Mouse (Mus musculus) heart, postnatal 36 days (tissue): ENCODE results near the gene Serping1. TPM values are rescaled to one million over a fixed set of nuclear protein-coding genes. Genes with fewer than 3 reads are reported as not detected.
A peak's percentile ranks its signal among the peaks of the same experiment; 100 is the strongest.

Experiments used
- DNase-seq, 2 experiments: peaks; one replicate each; pipeline ENCODE4 v3.0.0; 2021 to 2022
- intact Hi-C: fragments of 180-260 bp; cut with DNase I; formaldehyde crosslinking; loops from one replicate; pipeline ENCODE4 v1.15.1; 2025
- total RNA-seq, 2 experiments: library from RNA; stranded (reverse); gene quantifications; 2 replicates each; pipeline ENCODE4 v1.2.3; 2021

The Serping1 gene
- total RNA-seq, 2 experiments from 2014 or later, result 81.1 to 84.3 TPM

DNA sequence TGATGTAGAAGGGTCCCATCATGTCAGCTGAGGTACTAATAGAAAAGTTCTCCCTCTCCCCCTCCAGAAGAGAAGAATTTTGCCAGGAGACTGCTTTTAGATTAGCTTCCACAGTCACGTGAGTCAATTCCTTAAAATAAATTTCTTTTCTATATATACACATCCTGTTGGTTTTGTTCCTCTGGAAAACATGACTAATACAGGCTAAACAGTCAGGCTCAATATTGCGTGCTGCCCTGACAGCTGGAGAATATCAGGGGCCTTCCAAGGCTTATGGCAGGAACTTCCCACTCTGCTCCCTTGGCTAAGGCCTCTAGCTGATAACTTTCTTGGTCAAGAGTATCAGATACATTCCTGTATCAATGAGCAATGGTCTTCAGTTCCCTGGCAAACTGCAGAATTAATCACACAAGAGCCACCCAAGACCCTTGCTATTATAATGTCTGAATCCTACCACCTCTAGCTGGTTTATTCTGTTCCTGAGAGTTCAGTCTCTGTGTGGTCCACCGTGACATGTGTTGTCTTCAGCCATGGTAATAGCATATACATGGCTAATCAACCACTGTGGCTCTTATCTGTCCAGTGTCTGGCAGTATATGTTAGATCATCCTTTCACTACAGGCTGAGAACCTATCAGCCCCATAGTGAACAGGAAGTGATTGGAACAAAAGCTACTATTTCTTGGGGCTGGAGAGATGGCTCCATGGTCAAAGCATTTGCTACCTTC, 8.8 kb upstream of the Serping1 start:
- peak in 1 of 2 experiments; percentile 43 for DNase-seq
- intact Hi-C loops, result no loop called here

DNA sequence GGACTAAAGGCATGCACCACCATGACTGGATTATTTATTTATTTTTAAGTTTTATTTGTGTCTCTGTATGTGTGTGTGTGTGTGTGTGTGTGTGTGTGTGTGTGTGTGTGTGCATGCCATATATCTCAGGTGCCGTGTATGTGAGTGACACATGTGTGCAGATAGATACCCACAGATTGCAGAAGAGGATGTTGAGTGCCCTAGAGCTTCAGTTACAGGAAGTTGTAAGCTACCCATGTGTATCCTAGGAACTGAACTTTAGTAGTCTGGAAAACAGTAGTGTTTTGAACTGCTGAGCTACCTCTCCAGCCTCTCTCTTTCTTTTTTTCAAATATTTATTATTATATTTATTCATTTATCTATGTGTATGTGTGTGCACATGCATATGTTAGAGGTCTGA, 8.1 kb upstream of the Serping1 start:
- intact Hi-C loops, result no loop called here
- no peak for DNase-seq

DNA sequence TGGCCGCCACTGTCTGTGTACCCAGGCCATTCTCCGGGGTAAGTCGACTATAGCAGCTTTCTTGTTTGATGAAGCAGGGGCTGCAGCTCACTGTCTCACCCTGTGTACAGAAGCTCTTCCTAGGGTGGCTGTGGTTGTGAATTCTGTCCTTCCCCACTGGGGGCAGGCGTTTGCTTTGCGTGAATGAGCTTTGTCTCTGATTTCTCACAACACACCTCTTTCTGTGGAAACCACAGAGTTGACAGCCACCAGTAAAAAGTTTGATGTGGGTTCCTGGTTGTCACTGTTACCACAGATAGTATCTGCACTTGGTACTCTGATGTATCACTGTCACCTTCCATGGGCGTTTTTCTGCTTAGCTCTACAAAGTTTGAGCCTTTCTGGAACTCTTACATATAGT, 4.0 kb upstream of the Serping1 start:
- no peak for DNase-seq
- intact Hi-C loops, result no loop called here

DNA sequence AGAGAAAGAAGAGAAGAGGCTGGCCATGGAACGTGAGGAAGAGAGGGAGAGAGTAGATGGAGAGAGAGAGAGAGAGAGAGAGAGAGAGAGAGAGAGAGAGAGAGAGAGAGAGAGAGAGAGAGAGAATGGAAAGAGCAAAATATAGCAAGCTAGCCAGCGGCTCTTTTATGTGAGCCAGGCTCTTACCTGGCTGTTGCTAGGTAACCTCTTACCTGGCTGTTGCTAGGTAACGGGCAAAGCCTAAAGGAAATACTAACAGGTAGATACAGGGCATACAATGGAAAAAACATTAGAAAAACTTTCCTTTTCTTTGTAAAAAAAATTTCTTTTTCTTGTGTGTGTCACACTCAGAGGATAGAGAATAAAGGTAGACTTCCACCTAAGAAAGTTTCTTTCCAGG, 2.5 kb upstream of the Serping1 start:
- DNase-seq, result no peak
- intact Hi-C loops, result no loop called here

DNA sequence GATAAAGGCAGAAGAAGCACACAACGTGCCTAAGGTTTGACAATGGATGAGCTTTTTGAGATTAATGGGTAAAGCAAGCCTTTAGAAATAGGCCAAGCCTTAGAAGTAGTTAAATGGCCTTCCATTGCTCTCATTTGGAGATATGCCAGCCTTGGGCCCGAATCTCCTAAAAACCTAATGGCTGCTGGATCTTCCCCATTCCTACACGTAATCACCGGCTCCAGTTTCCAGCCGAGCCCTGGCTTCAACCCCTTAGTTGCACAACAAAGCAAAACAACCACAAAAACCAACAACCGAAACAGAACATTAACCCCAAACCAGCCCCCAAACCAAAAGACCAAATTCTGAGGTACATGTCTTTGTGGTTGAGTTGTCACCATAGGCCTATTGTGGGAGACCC, 421 bp upstream of the Serping1 start:
- intact Hi-C loops, result no loop called here
- peak; percentile 28 to 47 for DNase-seq

DNA sequence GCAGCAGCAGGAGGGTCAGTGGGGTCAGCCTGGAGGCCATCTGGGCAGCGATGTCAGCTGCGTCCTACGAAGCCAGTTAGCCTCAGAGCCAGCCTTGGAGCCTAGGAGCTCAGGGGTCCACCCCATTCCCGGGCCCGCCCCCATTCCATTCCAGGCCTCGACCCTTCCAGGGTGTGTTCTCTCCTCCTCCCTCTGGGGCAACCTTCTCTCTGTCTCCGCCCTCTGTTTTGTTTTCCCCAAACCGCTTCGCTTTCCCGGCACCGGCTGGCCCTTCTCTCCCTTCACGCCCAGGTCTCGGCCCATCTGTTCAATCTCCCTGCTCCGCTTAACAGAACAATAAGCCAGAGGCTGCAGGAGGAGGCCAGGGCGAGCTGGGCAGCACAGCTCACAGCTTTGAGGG, 493 bp downstream of the Serping1 start:
- intact Hi-C loops, result no loop called here
- peak; percentile 71 to 76 for DNase-seq

DNA sequence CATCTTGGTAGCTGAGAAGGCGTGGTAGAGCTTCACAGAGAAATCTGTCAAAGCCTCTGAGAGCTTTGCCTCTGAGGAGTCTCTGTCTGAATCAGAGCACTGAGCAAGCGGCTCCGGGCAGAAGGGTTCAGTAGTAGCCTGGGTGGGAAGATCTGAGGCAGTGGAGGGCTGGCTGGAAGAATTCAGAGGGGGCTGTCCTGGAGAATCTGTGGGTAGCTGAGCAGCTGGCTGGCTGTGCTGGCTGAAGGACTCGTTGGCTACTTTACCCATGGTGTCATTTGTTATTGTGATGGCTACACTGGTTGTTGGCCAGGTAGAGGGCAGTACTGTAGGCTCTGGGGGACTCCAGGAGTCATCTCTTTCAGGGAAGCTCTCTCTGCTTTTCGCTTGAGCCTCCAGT, 2.0 kb downstream of the Serping1 start:
- intact Hi-C loops, result no loop called here
- peak in 1 of 2 experiments; percentile 17 for DNase-seq

DNA sequence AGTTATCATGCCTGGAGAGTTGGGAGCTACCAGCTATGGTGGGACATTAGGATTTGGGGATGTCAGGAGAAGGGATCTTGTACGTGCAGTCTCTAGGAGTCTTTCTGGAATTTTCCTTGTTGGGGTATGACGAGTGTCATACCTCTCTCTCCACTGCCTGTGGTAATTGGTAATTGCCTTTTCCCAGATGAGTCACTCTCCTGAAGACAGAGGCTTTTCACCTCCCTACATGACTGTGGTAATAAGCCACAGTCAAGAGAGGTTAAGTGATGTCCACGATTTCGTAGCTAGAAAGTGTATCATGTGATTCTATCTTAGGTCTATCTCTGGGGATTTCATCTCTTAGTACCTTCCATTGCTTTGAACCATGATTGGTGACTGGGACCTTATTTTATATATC, 2.8 kb downstream of the Serping1 start:
- intact Hi-C loops, result no loop called here
- no peak for DNase-seq

DNA sequence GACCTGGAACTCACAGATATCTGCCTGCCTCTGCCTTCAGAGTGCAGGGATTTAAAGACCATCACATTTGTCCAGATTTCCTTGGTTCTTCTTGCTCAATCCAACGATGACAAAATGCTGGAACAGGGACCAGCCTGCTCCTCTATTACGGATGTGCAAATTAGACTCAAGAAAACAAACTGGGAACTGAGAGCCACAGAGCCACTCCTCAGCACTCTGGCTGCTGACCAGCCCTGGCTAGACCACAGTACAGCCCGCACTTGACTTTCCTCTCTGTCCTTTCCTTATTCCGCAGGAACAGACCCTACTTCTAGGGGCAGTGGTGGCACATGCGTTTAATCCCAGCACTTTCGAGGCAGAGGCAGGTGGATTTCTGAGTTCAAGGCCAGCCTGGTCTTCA, 4.7 kb downstream of the Serping1 start:
- peak; percentile 51 to 56 for DNase-seq
- intact Hi-C loops, result no loop called here

DNA sequence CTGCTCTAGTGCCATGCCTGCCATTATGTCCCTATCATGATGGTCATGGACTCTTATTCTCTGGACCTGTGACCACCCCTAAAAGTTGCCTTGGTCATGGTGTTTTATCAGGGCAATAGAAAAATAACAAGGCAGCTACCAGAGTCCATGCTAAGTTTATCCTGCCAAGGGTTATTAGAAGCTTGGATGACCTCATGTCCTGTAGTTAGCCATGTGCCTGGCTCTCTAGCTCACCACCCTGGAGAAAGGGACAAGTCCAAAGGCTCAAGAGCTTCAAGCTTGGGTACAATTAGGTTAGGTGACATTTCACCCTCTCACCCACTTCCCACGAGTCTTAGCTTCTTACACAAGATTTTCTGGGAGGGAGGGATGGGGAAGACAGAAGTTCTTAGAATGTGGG, 12.4 kb downstream of the Serping1 start:
- DNase-seq, result no peak
- intact Hi-C loops, result loop anchor here (5.0 kb wide), 1 partner anchor 34 kb away; the partner anchor contains the start of gene Ube2l6

DNA sequence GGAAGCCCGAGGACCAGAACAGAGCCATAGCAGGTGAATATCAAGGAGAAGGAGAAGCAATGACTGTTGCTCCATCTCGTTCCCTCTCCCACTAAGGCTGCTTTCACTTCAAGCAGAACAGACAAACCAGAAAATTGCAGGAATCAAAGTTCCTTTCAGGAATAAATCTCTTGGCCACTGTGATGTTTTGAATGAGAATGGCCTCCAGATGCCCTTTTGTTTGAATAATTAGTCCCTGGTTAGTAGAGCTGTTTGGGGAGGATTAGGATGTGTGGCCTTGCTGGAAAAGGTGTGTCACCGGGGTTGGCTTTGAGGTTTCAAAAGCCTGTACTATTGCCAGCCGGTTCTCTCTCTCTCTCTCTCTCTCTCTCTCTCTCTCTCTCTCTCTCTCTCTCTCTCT, 12.9 kb downstream of the Serping1 start:
- no peak for DNase-seq
- intact Hi-C loops, result loop anchor here (5.0 kb wide), 1 partner anchor 35 kb away; the partner anchor contains the start of gene Ube2l6

DNA sequence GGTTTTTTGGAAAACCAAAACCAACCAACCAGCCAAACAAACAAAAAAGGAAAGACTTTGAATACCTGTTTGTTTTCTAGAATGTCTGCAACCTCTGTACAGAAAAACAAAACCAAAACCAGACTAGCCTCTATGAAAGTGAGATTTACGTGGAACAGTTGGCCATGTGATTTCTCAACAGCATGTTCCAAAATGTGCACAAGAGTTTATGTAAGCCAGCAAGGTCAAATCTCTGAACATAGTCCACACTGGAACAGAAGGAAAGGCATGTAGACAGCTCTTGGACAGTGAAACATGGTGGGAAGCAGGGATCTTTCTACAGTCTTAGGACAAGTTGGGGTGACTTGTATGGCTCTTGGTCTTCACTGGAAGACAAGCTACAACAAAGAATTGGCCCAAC, 13.4 kb downstream of the Serping1 start:
- no peak for DNase-seq
- intact Hi-C loops, result loop anchor here (5.0 kb wide), 1 partner anchor 35 kb away; the partner anchor contains the start of gene Ube2l6

DNA sequence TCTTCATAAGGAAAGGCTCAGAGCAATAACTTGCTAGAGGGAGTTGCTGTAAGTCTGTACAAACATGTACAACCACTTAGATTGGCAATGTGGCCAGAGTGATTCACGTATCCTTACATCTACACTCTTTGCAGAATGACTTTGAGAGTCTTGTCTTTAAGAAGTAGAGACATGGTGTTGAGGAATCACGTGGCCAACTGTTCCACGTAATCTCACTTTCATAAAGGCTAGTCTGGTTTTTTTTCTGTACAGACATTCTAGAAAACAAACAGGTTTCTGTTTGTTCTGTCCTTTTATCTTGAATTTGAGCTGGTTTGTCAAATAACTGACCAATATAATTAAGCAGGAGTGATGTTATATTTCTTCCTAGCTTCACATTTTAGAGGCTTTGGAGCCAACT, 13.9 kb downstream of the Serping1 start:
- DNase-seq, result no peak
- intact Hi-C loops, result loop anchor here (5.0 kb wide), 1 partner anchor 36 kb away; the partner anchor contains the start of gene Ube2l6

DNA sequence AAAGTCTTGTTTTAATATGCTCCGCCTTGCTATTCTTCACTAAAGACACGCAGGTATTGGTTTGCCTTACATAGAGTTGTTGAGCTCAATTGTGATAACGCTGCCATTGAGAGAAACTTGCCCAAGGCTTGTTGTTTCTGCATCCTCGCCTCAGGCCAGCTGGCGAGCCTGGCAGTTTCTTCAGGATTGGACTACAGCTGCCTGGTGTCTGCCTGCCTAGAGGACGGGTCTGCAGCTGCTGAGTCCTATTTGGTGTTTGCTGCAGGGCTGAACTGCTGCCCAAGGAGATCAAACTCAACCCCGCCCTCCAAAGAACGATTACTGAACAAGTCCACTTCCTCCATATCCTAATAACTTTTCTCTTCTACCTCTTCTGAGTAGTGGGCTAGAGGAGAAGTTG, 14.5 kb downstream of the Serping1 start:
- no peak for DNase-seq
- intact Hi-C loops, result loop anchor here (5.0 kb wide), 1 partner anchor 37 kb away; the partner anchor contains the start of gene Ube2l6

DNA sequence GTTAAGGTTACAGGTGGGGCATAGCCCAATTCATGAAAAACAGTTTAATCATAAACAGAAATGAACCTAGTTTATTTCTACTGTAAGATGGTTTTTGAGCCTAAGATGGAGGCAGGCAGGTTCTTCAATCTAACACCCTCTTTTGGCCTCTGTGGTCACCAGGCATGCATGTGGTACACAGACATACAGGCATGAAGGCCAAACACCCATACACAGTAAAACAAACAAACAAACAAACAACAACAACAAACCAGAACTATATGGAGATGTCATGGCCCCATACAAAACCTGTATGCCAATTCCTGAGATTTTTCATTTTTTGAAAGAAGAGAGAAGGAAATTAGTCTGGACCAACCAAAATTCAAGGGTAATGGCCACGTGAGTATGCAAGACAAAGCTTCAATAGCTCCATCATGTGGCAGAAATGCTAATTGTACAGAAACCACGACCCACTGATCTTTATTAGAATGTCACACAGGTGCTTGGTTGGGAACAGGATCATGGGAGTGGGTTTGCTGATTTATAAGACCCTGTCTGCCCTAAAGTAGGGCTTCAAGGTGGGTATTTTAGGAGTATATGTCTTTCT, 16.6 kb downstream of the Serping1 start:
- peak in 1 of 2 experiments; percentile 35 for DNase-seq
- intact Hi-C loops, result no loop called here

DNA sequence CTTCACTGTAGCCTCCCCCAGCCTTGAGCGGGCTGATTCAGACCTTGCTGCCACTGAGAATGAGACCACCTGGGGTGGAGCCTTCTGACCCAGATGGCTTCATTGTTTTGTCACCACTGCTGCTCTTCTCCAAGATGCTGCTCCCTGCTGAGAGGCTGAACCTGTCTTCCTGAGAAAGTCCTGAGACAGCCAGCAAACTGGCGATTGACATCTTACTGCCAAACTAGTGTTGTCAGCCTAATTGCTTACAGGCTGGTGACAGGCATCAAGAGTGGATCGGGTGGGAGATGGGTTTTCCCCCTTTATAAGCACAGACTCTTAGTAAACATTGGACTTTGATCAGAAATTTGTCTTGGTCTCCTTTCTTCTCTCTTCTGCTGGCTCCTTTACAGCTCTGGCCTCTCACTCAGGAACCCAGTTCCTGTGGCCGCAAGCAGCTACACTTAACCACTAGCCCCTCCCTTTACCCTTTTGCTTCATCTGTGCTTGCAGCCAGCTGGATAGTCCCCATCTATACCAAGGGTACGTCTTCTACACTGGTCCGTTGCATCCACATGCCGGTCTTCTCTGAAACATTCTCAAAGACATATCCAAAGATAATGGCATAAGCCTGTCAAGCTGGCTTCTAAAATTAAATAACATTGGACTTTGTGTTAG, 18.1 kb downstream of the Serping1 start:
- DNase-seq, result no peak
- intact Hi-C loops, result no loop called here

DNA sequence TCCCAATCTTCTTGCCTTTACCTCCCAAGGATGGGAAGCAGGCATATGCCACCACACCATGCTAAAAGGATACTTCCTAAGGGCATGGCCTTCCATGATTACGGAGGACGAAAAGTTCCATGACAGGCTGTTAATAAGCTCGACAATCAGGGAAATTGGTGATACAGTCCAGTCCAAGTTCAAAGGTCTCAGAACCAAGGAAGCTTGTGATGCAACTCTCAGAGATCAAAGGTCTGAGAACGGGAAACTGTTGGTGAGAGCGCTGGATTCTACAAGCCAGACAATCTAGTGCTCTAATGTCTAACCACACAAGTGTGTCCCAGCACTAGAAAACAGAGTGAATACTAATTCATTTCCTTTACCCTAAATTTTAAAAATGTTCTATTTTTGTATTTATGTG, 19.0 kb downstream of the Serping1 start:
- intact Hi-C loops, result no loop called here
- no peak for DNase-seq

DNA sequence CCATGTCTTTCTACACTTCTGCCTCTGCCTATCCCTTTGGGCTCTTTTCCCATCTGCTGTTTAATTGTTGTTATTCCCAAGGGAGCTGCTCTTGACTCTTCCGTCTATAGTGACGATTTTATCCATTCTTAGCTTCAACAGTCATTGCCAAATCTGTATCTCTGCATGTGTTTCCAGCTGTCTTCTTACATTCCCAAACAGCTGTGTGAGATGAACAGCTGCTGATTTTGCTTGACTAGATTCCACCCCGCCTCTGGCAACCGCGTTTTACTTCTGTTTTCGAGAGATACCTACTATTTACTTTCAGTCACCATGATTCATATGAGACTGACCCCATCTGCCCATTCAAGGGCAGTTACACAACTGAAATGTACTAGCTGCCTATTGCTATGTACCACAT, 25.1 kb downstream of the Serping1 start:
- DNase-seq, result peak in 1 of 2 experiments; percentile 18
- intact Hi-C loops, result no loop called here

DNA sequence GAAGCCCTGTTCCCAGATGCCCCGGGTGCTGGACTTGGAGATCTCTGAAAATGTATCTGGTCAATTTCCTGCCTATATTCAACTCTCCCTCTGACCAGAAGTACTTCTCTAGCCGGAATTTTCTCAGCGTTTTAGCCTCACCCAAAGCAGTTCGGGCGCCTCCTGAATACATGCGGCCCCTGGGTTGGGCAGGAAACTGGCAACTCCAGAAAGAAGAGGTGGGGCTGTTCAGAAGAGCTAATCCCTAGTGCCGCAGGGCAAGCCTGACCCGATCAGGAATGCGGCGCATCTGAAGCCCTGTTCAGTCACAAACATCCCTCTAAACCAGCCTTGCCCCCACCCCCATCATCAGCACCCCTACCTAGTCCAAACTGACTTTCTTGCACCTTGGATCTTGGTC, 31.1 kb downstream of the Serping1 start:
- intact Hi-C loops, result no loop called here
- peak in 1 of 2 experiments; percentile 13 for DNase-seq

DNA sequence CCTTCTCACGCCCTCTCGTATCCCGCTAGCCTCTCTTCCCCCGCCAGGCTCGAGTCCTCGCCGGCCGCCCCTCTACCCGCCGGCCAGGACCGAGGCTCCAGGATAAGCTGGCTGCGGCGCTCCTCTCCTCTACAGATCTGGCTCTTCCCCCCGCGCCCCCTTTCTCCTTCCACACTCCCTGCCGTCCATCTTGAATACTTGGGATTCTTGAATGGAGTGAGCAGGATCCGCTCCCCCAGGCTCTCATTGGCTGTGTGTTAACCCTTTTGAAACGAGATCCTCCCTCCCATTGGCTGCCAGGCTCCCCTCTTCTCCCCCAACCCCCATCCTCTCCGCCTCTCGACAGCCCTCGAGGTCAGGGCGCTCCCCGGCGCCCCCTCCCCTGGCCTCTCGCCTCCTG, 31.7 kb downstream of the Serping1 start, which contains the start of gene Gm19426:
Gm19426 (minus strand) TSS at position 95 of the 400 bp plus-strand sequence.
- DNase-seq, result peak; percentile 54 to 62

More for the DNA sequence above, 31.7 kb downstream of the Serping1 start, which contains the start of gene Gm19426:
- intact Hi-C loops, result loop anchor here (2.0 kb wide), 1 partner anchor 55 kb away; the partner anchor contains the start of gene Ube2l6
